Mouse (Mus musculus): ENCODE measurements around the gene Chchd1.
A peak's percentile ranks its signal among the peaks of the same experiment; 100 is the strongest.
"Not testable (repeated sequence)": the region's sequence is repeated elsewhere in the genome, so short reads cannot be mapped to it uniquely, and the experiment has no call there.

The Chchd1 gene

DNA sequence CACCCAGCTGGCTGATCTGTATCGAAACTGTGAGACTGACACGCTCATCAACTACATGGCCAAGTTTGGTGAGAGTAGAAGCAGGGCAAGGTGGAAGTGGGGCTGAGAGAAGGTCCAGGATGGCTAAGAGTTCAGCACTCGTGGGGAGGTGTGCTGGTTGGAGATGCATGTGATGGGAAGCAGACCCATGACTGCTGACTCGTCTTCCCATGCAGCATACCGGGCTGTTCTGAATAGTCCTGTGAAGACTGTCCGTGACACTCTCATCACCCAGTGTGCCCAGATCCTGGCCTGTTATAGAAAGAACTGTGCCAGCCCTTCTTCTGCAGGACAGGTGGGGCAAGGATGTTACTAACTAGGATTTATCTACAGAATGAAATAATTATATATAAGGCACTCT is 11.0 kb upstream of the Chchd1 start:
- no peak for DNase-seq

DNA sequence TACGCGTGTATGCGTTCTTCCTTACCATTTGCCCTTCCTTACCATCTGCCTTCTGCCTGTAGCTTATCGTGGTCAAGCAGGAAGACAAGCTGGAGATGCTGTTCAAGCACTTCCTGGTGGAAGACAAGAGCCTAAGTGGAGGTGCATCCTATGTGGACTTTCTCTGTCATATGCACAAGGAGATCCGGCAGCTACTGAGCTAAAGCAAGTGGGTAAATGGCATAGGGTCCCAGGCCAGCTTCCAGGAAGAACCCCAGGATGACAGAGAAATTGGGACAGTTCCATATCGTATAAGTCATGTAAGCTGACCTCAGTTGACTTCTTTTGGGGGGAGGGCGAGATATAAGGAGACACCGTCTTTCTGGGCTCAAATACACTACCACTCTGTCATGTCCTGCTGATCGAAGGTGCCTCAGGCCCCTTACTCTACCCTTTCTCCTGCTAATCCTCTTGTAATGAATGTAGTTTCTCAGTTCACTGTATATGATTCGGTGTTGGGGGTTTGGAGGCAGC is 9.2 kb upstream of the Chchd1 start:
- DNase-seq = no peak

DNA sequence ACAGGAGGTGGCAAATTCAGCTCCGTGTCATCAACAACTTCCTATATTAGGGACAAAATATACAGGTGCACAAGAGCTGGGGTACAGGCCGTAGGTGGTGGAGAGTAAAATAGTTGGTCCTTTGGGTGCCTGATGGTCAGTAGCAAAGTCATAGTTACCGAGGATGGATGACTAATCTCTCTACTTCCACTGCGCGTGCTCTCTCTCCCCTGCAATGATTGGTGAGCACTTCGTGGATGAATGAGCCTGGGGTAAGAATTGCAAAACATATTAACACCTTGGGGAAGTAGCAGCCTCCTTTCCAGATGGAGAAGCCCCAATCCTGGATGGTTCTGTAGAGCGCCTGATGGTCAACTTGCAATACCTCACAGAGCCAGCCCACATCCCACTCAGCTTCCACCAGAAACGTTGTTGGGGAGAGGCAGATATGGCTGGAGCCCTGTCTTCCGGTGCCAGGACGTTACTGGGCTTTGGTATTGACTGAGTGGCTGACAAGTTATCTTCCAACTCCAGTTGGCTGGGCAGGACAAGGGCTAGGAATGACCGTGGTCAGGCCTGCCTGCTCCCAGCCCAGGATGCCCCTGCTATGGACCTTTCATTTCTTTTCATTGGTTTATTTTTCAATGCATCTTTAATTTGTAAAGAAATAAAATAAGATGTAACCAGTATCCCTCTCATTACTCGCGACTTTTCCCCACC is 8.5 kb upstream of the Chchd1 start:
- DNase-seq = no peak

DNA sequence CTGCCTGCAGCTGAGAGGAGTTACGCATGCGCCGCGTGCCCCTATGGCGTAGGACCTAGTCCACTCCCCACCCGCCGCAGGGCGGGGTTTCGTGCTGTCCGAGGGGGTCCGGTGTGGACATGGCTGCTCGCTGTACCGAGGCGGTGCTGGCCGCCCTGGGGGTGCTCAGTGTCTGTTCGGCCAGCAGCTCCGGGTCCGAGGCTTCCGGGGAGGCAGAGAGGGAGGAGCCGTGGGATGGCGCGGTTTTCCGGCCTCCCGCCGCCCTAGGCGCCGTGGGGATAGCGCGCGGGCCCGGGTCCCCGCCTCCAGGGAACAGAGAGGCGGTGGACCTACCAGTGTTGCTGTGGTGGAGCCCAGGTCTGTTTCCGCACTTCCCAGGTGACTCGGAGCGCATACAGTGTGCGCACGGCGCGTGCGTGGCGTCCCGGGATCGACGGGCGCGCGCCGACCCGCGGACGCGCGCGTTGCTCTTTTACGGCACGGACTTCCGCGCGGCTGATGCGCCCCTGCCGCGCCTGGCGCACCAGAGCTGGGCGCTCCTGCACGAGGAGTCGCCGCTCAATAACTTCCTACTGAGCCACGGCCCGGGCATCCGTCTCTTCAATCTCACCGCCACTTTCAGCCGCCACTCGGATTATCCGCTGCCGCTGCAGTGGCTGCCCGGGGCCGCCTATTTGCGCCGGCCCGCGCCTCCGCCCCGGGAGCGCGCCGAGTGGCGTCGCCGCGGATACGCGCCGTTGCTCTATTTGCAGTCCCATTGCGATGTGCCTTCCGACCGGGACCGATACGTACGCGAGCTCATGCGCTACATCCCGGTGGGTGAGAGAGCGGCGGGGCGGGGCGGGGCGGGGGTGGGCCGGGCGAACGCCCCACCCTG is 7.7 kb upstream of the Chchd1 start, which contains the start of gene Fut11:
Gene Fut11, plus strand, starts transcription at position 85 of the 877 bp plus-strand sequence.
- DNase-seq = peak; percentile 94

DNA sequence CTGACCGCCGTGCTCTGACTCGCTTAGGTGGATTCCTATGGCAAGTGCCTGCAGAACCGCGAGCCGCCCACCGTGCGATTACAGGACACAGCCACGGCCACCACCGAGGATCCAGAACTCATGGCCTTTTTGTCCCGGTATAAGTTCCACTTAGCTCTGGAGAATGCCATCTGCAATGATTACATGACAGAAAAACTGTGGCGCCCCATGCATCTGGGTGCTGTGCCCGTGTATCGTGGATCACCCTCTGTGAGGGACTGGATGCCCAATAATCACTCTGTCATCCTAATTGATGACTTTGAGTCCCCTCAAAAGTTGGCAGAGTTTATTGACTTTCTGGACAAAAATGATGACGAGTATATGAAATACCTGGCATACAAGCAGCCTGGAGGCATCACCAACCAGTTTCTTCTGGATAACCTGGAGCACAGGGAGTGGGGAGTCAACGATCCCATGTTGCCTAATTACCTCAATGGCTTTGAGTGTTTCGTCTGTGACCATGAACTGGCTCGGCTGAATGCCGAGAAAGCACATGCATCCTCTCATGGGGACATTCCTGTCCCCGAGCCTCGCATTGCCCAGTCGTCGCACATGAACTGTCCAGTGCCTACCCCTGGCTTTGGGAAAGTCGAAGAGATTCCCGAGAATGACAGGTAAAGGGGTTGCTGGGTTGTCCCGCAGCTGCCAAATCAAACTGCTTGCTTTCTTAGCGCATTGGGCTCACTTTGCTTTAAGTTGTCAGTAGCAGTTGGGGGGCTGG is 6.9 kb upstream of the Chchd1 start:
- DNase-seq = peak; percentile 27

DNA sequence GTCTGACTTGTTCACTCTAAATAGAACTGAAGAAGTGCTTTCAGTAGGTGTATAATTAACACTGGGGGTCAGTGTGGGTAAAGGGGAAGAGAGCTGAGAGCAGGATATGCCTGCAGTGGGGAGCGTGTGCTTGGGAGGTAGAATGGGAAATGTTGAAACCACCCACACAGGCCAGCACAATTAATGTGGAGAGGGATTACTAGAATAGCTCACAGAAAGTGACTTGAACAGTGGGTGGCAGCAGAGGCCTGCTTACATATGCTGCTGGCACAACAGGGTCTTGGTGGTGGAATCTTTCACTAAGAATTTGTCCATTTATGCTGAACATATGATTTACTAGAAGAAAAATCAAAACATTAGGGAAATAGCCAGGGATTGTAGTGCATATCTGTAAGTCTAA is 5.8 kb upstream of the Chchd1 start:
- DNase-seq = peak; percentile 79

DNA sequence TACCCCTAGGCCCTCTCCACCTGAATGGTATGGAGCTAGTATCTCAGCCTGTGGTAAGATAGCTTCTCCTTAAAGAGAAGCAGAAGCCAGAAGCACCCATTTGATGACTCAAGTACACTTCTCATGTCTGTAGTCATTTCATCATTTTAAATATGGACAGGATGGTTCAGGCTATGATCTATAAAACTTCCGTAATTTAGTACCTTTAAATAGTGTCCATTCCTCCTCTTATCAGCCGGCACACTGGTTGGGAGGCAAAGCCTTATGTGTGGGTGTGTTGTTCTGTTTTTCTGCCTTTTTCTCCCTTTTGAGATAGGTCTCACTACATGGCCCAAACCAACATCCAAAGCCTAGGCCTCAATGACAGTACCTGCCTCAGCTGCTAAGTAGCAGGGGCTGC is 4.3 kb upstream of the Chchd1 start:
- DNase-seq = no peak

DNA sequence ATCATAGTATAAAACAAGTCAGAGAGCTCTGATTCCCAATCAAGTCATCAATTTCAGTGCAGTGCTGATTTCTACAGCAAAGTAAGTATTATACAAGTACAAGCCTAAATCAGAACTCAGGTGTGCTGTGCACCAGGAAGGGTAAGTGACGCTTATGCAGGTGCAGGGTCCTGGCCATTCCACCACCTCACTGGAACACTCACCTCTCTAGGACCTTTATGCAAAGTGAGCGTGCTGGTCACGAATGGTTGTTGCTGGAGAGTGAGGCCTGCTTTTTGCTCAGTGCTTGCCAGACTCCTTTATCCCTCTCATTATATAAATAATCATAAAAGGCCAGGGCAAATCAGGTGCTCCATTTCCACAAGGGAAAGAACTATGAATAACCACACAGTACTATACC is 2.4 kb upstream of the Chchd1 start:
- no peak for DNase-seq

DNA sequence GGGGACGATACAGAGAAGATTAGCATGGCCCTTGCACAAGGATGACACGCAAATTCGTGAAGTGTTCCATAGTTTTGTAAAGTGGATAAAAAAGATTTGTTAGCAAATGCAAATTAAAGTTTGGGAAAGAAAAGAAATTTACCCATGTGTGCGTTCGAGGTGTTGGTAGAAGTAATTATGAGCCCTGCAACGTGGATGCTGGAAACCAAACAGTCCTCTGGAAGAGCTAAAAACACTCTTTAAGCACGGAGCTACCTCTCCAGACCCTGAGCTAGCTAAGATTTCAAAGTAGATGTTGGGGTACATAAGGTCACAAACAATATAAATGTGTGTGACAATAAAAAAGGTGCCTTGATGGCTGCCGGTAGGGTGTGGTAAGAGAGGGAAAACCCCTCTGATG is 1.3 kb upstream of the Chchd1 start:
- no peak for DNase-seq

DNA sequence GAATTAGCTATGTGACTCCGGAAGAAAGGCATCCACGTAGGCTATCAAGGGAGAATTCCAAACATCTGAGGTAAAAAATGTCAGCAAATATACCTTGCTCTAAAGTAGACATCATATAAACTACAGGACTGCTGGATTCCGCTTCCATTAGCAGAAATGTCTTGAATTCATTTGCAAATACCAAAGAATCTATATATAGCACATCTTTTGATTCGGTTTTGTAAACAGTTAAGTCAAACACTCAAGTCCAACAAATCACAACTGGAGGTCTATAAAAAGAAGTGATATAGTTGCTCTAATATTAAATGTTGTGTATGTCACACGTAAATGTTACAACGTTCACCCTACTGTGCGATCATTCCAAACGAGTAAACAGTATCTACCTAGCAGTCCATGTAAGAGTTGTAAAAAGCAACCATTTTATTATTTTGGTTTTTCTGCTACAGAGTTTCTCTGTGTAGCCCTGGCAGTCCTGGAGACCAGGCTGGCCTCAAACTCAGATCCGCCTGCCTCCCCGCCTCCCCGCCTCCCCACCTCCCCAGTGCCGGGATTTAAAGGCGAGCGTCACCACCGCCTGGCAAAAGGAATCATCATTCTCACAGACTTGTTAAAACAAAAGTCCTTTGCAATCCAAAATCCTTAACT is 588 bp upstream of the Chchd1 start:
- no peak for DNase-seq

DNA sequence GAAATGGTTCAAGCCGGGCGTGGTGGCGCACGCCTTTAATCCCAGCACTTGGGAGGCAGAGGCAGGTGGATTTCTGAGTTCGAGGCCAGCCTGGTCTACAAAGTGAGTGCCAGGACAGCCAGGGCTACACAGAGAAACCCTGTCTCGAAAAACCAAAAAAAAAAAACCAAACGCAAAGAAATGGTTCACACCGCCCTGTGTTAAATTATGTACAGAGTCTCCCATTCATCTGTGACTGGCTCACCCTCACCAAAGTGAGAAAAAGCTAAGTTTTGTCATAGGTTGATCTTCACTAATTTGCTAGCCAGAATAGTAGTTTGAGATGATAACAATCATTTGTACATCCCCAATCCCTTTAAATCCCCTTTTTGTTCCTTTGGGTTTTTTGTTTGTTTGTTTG is 655 bp downstream of the Chchd1 start:
- not testable (repeated sequence) for DNase-seq

DNA sequence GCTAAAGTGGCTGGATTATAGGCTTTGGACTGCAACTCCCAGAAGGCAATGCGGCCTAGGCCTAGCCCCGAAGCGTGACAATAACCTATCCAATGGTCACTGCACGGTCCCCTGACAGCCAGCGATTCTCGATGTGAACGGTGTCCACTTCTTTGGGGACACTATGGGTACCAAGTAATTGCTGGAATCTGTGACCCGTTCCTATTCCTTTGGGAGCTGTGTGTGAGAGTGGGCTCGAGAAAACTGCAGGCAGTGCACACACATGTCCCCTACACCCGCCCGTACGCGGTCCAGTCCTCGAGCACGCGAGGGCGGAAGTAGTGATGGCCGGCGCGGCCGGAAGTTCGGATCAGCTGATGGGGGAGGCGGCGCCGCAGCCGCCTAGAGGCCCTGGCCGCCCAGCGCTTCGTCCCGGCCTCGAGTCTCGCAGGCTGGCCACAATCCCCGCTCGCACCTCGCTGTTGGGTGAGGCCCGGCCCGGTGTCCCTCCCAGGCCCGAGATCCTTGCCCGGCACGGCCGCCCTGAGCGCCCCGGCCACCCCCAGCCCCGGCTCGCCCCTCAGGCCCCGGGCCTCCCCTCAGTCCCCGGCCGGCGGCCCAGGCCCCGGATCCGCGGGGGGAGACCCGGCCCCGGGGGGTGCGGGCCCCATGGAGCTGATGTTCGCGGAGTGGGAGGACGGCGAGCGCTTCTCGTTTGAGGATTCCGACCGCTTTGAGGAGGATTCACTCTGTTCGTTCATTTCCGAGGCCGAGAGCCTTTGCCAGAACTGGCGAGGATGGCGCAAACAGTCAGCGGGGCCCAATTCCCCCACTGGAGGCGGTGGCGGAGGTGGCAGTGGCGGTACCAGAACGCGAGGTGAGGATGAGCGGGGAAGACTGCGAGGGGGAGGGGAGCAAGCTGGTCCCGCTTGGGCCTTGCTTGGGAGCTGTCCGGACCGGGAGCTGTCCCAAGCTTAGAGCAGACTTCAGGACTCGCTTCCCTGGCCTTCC is 4.7 kb downstream of the Chchd1 start, which contains the start of gene Zswim8:
Gene Zswim8, plus strand, starts transcription at position 352 of the 990 bp plus-strand sequence.
- DNase-seq = peak; percentile 92

DNA sequence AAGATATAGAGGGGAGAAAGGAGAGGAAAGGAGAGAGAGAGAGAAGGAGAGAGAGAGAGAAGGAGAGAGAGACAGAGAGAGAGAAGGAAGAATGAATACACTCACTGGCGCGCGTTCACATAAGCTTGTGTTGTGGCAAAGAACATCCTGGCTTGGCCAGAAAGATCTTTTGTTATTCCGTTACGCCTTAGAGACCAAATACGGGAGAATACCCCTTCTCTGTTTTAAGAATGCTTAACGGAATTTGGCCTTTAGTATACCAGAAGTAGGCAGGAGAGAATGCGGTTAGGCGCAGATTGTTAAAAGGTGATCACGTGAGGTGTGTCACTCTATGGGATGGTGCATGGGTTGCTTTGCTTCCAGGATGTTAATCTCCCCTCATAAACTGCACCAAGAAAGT is 5.4 kb downstream of the Chchd1 start:
- no peak for DNase-seq

DNA sequence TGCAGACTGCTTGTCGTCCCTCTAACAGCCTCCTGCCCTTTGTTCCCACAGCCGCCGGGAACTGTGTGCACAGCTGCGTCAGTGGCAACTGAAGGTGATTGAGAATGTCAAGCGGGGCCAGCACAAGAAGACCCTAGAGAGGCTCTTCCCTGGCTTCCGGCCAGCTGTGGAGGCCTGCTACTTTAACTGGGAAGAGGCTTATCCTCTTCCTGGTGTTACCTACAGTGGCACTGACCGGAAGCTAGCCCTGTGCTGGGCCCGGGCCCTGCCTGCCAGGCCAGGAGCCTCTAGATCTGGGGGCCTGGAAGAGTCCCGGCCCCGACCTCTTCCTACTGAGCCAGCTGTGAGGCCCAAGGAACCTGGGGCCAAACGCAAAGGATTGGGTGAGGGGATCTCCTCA is 11.0 kb downstream of the Chchd1 start:
- no peak for DNase-seq

DNA sequence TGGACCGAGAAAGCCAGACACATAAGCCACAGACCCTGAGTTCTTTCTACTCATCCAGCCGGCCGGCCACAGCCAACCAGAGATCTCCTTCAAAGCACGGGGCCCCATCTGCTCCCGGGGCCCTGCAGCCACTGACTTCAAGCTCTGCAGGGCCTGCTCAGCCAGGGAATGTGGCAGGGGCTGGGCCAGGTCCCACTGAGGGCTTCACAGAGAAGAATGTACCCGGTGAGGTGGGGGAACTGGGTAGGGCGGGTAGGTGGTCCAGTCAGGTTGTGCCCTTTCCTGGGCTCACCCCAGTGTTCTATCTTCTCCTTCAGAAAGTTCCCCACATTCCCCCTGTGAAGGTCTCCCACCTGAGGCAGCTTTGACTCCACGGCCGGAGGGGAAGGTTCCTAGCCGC is 15.6 kb downstream of the Chchd1 start:
- no peak for DNase-seq

DNA sequence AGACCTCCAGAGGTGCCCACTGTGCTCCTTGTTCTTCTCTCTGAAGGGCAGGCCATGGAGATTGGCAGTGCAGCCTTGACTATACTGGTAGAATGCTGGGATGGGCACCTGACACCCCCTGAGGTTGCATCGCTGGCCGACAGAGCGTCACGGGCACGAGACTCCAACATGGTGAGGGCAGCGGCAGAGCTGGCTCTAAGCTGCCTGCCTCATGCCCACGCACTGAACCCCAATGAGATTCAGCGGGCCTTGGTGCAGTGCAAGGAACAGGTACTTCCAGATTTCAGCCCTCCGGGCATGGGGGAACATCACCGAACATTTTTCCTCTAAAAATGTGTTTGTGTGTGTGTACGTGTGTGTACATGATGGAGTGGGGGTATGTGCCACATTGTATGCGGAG is 17.0 kb downstream of the Chchd1 start:
- DNase-seq = no peak

DNA sequence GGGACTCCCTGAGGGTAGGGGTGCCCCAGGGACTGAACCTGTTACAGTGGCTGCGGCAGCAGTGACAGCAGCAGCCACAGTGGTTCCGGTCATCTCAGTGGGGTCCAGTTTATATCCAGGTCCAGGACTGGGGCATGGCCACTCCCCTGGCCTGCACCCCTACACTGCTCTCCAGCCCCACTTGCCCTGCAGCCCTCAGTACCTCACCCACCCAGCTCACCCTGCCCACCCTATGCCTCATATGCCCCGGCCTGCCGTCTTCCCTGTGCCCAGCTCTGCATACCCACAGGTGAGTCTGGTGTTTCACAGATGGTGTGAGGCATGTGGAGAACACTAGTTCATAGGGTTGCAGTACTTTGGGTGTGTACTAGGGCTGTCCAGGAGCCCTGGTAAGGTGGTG is 18.6 kb downstream of the Chchd1 start:
- DNase-seq = no peak

DNA sequence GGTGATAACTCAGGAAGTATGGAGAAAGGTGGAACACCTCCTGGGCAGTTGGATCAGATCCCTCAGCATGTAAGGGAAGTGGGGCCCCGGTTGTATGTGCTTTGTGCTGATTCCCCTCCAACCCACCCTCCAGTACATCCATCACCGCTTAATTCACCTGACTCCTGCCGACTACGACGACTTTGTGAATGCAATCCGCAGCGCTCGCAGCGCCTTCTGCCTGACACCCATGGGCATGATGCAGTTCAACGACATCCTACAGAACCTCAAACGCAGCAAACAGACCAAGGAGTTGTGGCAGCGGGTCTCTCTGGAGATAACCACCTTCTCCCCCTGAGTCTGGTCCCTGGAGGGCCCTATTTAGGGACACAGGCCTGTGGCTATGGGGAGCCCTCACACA is 20.2 kb downstream of the Chchd1 start:
- no peak for DNase-seq

DNA sequence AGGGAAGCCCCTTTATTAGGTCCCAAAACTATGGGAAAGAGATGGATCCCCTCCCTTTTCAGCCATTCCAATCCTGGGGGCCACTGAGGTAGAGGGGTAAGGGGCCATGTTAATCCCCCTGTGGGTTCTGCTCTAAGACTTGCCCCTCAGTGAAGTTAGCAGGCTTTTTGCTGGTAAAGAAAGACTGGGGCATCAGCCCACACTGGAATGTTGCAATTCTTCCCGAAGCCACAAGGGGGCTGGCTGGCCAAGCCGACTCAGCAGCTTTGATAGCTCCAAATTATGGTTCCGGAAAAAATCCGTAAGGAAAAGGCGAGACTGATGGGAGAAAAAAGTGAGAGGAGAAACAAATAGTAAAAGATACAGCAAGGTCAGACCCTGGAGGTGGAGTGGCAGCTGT is 21.2 kb downstream of the Chchd1 start:
- DNase-seq = peak; percentile 83

DNA sequence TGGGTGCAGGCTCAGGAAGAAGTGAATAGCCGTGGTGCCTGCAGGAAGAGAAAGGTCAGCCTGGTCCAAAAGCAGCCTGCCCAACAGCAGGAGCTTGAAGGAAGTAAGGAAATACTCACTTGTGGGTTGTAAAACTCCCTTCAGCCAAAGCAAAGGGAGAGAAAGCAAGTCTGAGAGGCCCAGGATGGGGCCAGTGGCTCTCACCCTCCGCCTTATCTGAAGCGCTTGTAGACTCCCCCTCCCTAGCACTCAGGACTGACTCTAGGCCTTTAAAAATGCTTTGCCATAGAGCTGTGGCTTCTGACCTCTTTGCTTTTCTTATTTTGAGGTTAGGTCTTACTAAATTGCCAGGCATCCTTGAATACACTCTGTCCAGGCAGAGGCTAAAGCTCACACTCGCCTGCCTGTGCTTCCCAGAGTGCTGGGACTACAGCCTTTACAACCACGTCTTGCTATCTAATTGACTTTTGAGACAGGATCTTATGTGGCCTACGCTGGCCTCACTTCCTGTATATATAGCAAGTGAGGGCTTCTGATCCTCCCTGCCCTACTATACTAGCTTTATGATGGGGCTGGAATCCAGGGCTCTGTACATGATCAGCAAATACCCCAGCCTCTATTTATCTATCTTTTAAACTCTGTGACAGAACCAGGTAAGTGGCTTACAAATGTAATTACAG is 23.0 kb downstream of the Chchd1 start:
- no peak for DNase-seq

DNA sequence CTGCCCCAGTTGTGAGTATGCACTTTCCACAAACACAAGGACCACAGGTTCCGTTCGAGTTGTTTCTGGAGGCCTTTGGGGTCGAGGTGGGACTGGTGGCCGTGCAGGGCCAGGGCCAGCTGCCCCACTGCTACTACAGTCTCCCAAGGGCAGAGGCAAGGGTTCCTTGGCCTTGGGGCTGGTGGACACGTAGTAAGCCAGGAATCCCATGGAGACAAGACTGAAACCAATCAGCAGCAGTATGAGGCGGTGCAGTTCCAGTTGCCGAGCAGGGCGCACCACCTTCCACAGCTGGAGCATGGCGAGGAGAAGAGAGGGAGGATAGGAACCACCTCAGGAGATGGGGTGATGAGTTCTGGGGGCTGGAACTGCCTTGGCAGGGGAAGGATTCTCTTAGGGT is 27.1 kb downstream of the Chchd1 start:
- DNase-seq = no peak

Measured in lung, postnatal 10 days (tissue).